Mouse (Mus musculus): ENCODE results near the gene Trim7. TPM values are rescaled to one million over a fixed set of nuclear protein-coding genes. Genes with fewer than 3 reads are reported as not detected.
"Not testable (repeated sequence)": the region's sequence is repeated elsewhere in the genome, so short reads cannot be mapped to it uniquely, and the experiment has no call there.

Trim7 gene
- polyA plus RNA-seq, 1 experiment from 2014 or later: 3.7 TPM

DNA sequence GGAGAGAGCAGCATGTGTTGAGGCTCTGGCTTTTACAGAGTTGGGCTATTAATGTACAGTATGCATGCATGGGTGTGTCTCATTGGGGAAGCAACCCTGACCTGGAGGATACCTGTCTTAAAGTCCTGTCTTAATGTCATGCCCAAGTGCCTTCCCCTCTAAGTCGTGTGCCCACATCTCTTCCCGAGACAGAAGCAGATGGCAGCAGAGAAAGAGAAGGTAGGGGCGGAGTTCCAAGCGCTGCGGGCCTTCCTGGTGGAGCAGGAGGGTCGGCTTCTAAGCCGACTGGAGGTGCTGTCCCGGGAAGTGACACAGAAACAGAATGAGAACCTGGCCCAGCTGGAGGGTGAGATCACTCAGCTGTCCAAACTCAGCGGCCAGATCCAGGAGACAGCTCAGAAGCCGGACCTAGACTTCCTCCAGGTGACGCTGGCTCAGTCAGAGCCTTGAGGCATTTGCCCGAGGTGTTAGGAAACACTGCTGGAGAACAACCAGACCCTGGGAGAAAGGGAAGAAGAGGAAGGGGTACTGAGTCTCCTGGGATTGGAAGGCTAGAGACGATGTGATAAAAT is 19.4 kb downstream of the Trim7 start:
- Histone ChIP-seq H3K27ac (no peak overlapping the region), H3K4me2 (no peak overlapping the region), H3K9ac (no peak overlapping the region), H3K36me3 (no peaks in the 10 kb centered on the region), H3K9me3 (replicated peaks) (no peaks in the 10 kb centered on the region), H3K27me3 (peaks cover 19% of the 10 kb centered on the region), H3K4me1 (0 out of 2 replicates have a peak, but pooled peaks cover 5% of the 10 kb centered on the region), H3K4me3 (replicated peaks) (no peak overlapping the region)
- WGBS: 25% methylated on average over 13 of the region's 13 CpGs
- no peak for ATAC-seq (replicated peaks; ENCODE audit: low FRiP score)

DNA sequence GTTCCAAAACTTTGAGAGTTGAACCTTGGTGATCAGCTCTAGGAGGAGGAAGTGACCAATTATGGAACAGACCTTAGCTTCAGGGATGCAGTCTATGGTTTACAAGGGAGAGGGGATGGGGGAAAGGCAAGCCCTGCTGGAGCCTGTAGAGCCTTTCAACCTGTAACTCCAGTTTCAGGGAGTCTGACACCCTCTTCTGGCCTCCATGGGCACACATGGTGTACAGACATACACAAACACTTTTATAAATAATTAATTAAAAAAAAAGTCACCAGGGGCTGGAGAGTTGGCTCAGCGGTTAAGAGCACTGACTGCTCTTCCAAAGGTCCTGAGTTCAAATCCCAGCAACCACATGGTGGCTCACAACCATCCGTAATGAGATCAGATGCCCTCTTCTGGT is 20.4 kb downstream of the Trim7 start:
- H3K36me3 ChIP-seq; H3K27ac ChIP-seq; H3K4me3 ChIP-seq (replicated peaks); H3K4me1 ChIP-seq; ATAC-seq (replicated peaks; ENCODE audit: low FRiP score); H3K4me2 ChIP-seq; H3K9ac ChIP-seq; H3K9me3 ChIP-seq (replicated peaks): not testable (repeated sequence)
- H3K27me3 ChIP-seq: peaks cover 19% of the 10 kb centered on the region
- 73% methylated on average over 2 of the region's 2 CpGs for WGBS

GRCm38 (mm10) chr11:48846881-48847280 is 20.9 kb downstream of the Trim7 start:
- ATAC-seq (replicated peaks; ENCODE audit: low FRiP score): no peak
- no peak overlapping the region for H3K9ac ChIP-seq
- no peaks in the 10 kb centered on the region for H3K9me3 ChIP-seq (replicated peaks)
- 71% methylated on average over 5 of the region's 5 CpGs for WGBS
- H3K4me2 ChIP-seq: no peak overlapping the region
- H3K27ac ChIP-seq: no peak overlapping the region
- no peak overlapping the region for H3K4me3 ChIP-seq (replicated peaks)
- no peaks in the 10 kb centered on the region for H3K36me3 ChIP-seq
- H3K4me1 ChIP-seq: 0 out of 2 replicates have a peak, but pooled peaks cover 5% of the 10 kb centered on the region
- H3K27me3 ChIP-seq: peaks cover 19% of the 10 kb centered on the region

GRCm38 (mm10) chr11:48850240-48850639 is 24.3 kb downstream of the Trim7 start:
- H3K4me3 ChIP-seq (replicated peaks): no peak overlapping the region
- no peak overlapping the region for H3K4me2 ChIP-seq
- peaks cover 18% of the 10 kb centered on the region for H3K27me3 ChIP-seq
- H3K9ac ChIP-seq: no peak overlapping the region
- peaks cover 28% of the 10 kb centered on the region for H3K4me1 ChIP-seq
- no peaks in the 10 kb centered on the region for H3K9me3 ChIP-seq (replicated peaks)
- no peak overlapping the region for H3K27ac ChIP-seq
- H3K36me3 ChIP-seq: no peaks in the 10 kb centered on the region
- 44% methylated on average over 2 of the region's 2 CpGs for WGBS
- no peak for ATAC-seq (replicated peaks; ENCODE audit: low FRiP score)

- no peak overlapping the region for H3K9ac ChIP-seq
- ATAC-seq (replicated peaks; ENCODE audit: low FRiP score): no peak
- H3K4me2 ChIP-seq: no peak overlapping the region
- H3K27ac ChIP-seq: no peak overlapping the region
- H3K4me3 ChIP-seq (replicated peaks): no peak overlapping the region
- H3K36me3 ChIP-seq: no peaks in the 10 kb centered on the region
- 81% methylated on average over 4 of the region's 4 CpGs for WGBS
- peaks cover 28% of the 10 kb centered on the region for H3K4me1 ChIP-seq
- peaks cover 15% of the 10 kb centered on the region for H3K27me3 ChIP-seq
- H3K9me3 ChIP-seq (replicated peaks): no peaks in the 10 kb centered on the region
Observed at GRCm38 (mm10) chr11:48851270-48851995, 25.5 kb downstream of the Trim7 start.

- no peak for ATAC-seq (replicated peaks; ENCODE audit: low FRiP score)
- 72% methylated on average over 4 of the region's 4 CpGs for WGBS
- H3K27ac ChIP-seq: no peak overlapping the region
- H3K4me3 ChIP-seq (replicated peaks): no peak overlapping the region
- no peaks in the 10 kb centered on the region for H3K9me3 ChIP-seq (replicated peaks)
- H3K9ac ChIP-seq: no peak overlapping the region
- no peaks in the 10 kb centered on the region for H3K36me3 ChIP-seq
- H3K4me1 ChIP-seq: peaks cover 34% of the 10 kb centered on the region
- peaks cover 15% of the 10 kb centered on the region for H3K27me3 ChIP-seq
- H3K4me2 ChIP-seq: peak overlapping the region; percentile 82; the same call in 1 of the 2 replicates
Observed at GRCm38 (mm10) chr11:48852190-48852589, 26.2 kb downstream of the Trim7 start.

DNA sequence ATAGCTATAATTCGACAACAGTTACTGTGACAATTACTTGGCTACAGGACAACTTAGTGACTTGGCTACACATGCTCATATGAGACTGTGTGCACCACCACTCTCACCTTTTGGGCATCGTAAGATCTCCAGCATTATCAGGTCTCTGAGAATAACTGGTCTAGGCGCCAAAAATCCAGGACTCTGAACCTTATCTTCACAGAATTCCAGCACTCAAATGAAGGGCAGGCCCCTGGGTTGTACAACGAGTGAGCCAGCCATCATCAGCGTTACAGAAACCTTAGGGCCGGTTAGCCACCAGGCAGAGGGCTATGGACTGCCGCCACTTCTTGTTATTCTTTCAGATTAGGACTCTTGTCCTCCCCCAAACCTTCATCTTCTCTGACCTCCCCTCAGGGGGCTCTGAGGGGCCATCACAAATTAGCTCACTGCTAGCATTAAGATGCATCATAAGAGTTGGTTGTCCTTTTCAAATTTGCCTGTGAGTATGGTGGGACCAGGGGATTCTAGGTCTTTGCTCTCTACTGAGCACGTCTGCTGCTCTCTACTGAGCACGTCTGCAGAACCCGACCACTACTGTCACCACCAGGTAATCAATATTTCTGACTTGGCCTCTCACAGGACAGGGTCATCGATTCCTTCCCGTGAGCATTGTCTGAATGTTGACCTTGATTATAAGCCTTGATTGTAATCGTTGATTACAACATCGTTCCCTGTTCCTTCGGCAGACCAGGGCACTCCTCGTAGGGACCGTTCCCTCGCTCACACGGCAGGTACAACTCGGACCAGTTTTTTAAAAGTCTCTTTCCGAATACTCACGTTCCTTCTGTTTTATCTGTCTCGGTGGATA is 26.9 kb downstream of the Trim7 start:
- Histone ChIP-seq H3K4me3 (replicated peaks) (peak overlapping the region; percentile 58), H3K27me3 (peaks cover 15% of the 10 kb centered on the region), H3K9ac (peak overlapping the region; percentile 57), H3K36me3 (no peaks in the 10 kb centered on the region), H3K27ac (no peak overlapping the region), H3K9me3 (replicated peaks) (no peaks in the 10 kb centered on the region), H3K4me2 (peak overlapping the region; percentile 82), H3K4me1 (peaks cover 38% of the 10 kb centered on the region)
- WGBS: 8% methylated on average over 23 of the region's 23 CpGs
- no peak for ATAC-seq (replicated peaks; ENCODE audit: low FRiP score)

DNA sequence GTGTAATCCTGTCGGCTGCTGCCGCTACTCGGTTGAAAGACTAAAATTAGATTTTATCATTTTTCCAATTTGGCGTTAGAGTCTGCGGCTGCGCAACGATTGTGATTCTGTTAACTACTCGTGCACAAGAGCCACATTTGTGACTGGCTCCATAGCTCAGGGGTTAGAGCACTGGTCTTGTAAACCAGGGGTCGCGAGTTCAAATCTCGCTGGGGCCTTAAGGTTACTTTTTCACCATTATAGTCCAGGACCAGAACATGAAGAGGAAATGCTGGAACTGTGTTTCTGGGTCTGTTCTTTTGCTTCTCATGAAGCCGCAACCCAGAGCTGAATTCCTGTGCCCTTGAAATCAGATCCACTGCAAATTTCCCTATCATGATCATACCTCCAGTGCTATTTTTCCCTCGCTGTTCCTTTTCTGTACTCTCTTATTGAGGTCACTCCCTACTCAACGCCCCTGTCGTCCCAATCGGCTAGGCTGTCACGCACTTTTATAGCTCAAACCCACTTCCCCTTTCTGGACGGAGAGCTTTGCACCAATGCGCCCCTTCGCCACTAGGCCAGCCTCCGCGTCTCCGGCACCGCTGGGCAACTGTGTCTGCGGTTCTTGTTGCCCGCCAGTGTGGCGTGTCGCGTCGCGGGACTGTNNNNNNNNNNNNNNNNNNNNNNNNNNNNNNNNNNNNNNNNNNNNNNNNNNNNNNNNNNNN is 27.7 kb downstream of the Trim7 start:
- peak overlapping the region; percentile 58 for H3K4me3 ChIP-seq (replicated peaks)
- peaks cover 46% of the 10 kb centered on the region for H3K4me1 ChIP-seq
- peak overlapping the region; percentile 57 for H3K9ac ChIP-seq
- no peaks in the 10 kb centered on the region for H3K9me3 ChIP-seq (replicated peaks)
- peak overlapping the region; percentile 66 for H3K27ac ChIP-seq
- H3K27me3 ChIP-seq: peaks cover 12% of the 10 kb centered on the region
- peak overlapping the region; percentile 82 for H3K4me2 ChIP-seq
- under 1% methylated on average over 31 of the region's 31 CpGs for WGBS
- ATAC-seq (replicated peaks; ENCODE audit: low FRiP score): peak; percentile 49
- H3K36me3 ChIP-seq: no peaks in the 10 kb centered on the region

- 0% methylated on average over 6 of the region's 6 CpGs for whole genome bisulfite sequencing
- H3K4me1 ChIP-seq: peaks cover 34% of the 10 kb centered on the region
- peaks cover 15% of the 10 kb centered on the region for H3K27me3 ChIP-seq
- no peak overlapping the region; the same call in 1 of the 2 replicates for H3K27ac ChIP-seq
- H3K9me3 ChIP-seq (replicated peaks): no peaks in the 10 kb centered on the region
- no peak for ATAC-seq (replicated peaks; ENCODE audit: low FRiP score)
- H3K4me3 ChIP-seq (replicated peaks): peak overlapping the region; percentile 58
- H3K9ac ChIP-seq: no peak overlapping the region
- no peaks in the 10 kb centered on the region for H3K36me3 ChIP-seq
- peak overlapping the region; percentile 82 for H3K4me2 ChIP-seq
Observed at GRCm38 (mm10) chr11:48859014-48859413, 33.1 kb downstream of the Trim7 start.

GRCm38 (mm10) chr11:48862784-48863319 is 36.9 kb downstream of the Trim7 start:
- Histone ChIP-seq H3K36me3 (peaks cover 19% of the 10 kb centered on the region), H3K4me2 (no peak overlapping the region), H3K27ac (no peak overlapping the region), H3K9me3 (replicated peaks) (no peaks in the 10 kb centered on the region), H3K9ac (no peak overlapping the region), H3K4me1 (peaks cover 11% of the 10 kb centered on the region), H3K4me3 (replicated peaks) (no peak overlapping the region), H3K27me3 (peaks cover 15% of the 10 kb centered on the region)
- no peak for ATAC-seq (replicated peaks; ENCODE audit: low FRiP score)
- WGBS: 90% methylated on average over 1 of the region's 1 CpGs

GRCm38 (mm10) chr11:48863808-48864207 is 37.9 kb downstream of the Trim7 start:
- no peak overlapping the region for H3K4me2 ChIP-seq
- 92% methylated on average over 3 of the region's 3 CpGs for WGBS
- no peak overlapping the region for H3K27ac ChIP-seq
- no peak for ATAC-seq (replicated peaks; ENCODE audit: low FRiP score)
- peaks cover 15% of the 10 kb centered on the region for H3K27me3 ChIP-seq
- H3K36me3 ChIP-seq: peaks cover 19% of the 10 kb centered on the region
- no peak overlapping the region for H3K4me3 ChIP-seq (replicated peaks)
- H3K9me3 ChIP-seq (replicated peaks): no peaks in the 10 kb centered on the region
- no peak overlapping the region for H3K9ac ChIP-seq
- peaks cover 2% of the 10 kb centered on the region; the same call in 1 of the 2 replicates for H3K4me1 ChIP-seq
